Mouse (Mus musculus): ENCODE data around the gene Ccdc190.

GRCm38 (mm10) chr1:169893976-169894375 lies 34.5 kb upstream of the Ccdc190 start:
- TF ChIP-seq GATA1 (IDR thresholded peaks at IDR 0.05; ENCODE audit: borderline replicate concordance, low read length) = no peak
- no peak for TF ChIP-seq CTCF (IDR thresholded peaks at IDR 0.05; ENCODE audit: low read depth, low read length)
- no peak for TF ChIP-seq TAL1 (conservative IDR thresholded peaks at IDR 0.05; ENCODE audit: low read depth, low read length)
- no peak for TF ChIP-seq POLR2AphosphoS5 (IDR thresholded peaks at IDR 0.05; ENCODE audit: insufficient replicate concordance, low read depth, low read length)
